Mouse (Mus musculus): ENCODE measurements around the gene Plxna2.

Gene Plxna2

DNA sequence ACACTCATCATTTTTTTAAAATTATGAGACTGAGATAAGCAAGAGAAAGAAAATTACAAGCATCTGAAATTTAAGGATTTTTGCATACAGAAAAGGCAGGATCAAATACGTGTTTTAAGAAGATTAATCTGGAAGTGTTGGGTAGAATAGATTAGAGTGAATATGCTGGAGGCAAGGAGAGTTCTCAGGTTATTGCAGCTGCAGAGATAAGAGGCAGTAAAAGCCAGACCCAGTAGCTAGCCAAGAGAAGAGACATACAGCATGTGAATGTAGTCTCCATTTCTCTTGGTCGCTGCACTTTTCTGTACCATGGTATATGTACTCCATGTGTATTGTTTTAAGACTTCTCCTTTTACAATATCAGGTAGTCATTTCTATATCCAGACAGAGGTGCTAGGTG is 88.5 kb downstream of the Plxna2 start:
- DNase-seq (ENCODE audit: low spot score): no peak

- DNase-seq (ENCODE audit: low spot score): no peak
These were observed 94.4 kb downstream of the Plxna2 start for GRCm38 (mm10) chr1:194712373-194712772.

GRCm38 (mm10) chr1:194714138-194715031 is 96.4 kb downstream of the Plxna2 start:
- DNase-seq (ENCODE audit: low spot score): no peak

GRCm38 (mm10) chr1:194717451-194717874 is 99.4 kb downstream of the Plxna2 start:
- no peak for DNase-seq (ENCODE audit: low spot score)

DNA sequence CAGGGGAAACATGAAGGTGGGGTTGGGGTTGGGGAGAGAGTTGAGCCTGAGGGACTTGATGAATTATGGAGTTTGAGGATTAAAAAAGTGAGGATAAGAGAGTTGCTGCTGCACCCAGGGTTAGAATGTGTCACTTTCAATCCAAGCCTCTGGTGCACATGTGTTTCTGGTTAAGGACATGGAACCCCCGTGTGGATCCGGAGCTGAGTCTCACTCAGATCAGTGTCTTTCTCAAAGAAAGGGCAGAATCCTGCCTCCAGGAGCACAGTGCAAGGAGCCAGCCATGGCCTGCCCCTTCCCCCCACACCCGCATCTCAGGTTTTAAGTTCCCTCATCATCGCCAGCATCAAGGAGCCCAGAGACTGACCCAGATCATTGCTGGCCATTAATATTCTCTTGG is 102.4 kb downstream of the Plxna2 start:
- DNase-seq (ENCODE audit: low spot score): no peak

GRCm38 (mm10) chr1:194721260-194721659 is 103.2 kb downstream of the Plxna2 start:
- DNase-seq (ENCODE audit: low spot score): no peak

DNA sequence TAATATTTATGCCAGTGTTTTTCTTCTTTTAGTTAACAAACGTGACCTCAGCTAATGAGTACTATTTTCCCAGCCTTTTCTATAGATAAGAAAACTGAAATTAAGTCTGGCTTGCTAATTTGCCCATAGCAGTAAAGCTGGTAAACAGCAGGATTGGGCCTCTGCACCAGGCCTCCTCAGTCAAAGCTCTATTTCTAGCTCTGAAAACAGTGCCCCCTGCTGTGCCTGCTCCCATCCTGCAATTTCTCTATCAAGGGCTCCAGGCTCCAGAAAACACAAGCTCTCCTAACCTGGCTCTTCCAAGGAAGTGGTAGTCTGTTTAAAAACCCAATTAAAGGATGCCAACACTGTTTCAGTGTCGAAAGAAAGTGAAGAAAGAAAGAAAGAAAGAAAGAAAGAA is 104.3 kb downstream of the Plxna2 start:
- DNase-seq (ENCODE audit: low spot score): peak; percentile 57

- DNase-seq (ENCODE audit: low spot score): no peak
These were observed 116.8 kb downstream of the Plxna2 start for GRCm38 (mm10) chr1:194734836-194735235.

DNA sequence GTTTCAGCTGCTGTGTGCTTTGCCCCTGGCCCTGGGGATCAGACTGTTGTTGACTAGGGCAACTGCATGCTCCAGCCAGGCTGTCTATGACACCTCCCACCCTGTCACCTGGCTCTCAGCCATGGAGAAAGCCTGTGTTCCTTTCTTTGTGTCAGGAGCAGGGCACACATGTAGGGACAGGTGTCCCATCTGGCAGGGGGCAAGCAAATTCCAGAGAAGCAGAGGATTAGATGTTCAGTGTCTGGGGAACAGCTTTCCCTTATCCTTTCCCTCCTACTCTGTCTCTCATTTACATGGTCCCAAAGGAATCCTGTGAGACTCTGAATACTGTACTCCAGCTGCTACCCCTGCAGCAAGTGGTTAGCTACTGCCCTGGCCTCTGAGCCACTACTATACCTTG is 121.9 kb downstream of the Plxna2 start:
- DNase-seq (ENCODE audit: low spot score): no peak

- DNase-seq (ENCODE audit: low spot score): peak; percentile 47
These were observed 124.9 kb downstream of the Plxna2 start for GRCm38 (mm10) chr1:194742901-194743422.

DNA sequence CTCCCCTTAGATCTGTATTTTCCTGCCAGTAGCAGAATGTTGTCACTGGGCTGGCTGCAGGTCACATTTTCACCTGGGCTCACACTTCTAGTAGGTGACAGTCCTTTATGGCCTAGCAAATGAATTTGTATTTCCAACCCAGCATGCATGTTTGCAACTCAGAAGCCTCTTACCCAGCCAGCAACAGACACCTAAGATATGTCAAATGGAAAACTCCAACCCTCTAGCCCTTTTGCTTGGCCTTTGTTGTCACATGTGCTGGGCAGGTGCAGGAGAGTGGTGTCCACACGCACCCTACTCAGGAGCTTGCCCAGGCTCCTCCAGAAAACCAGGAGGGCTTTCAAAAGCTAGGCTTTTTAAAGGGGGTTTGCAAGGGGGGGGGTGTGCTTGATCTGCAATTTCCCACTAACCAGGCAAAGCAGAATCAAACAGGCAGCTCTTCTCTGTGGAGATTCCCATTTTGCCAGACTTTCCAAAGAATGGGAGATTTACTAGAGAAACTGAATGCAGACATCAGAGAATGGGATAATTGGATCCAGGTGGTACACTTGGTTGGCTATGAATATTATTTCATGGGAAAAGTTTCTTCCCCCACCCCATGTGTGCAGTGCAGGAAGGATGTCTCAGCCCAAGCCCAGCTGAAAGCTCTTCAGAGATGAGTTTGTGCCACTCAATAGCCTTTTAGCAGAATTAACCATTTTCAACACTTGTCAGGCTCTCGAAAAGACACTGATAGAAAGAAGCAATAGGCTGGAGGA is 127.3 kb downstream of the Plxna2 start:
- no peak for DNase-seq (ENCODE audit: low spot score)

DNA sequence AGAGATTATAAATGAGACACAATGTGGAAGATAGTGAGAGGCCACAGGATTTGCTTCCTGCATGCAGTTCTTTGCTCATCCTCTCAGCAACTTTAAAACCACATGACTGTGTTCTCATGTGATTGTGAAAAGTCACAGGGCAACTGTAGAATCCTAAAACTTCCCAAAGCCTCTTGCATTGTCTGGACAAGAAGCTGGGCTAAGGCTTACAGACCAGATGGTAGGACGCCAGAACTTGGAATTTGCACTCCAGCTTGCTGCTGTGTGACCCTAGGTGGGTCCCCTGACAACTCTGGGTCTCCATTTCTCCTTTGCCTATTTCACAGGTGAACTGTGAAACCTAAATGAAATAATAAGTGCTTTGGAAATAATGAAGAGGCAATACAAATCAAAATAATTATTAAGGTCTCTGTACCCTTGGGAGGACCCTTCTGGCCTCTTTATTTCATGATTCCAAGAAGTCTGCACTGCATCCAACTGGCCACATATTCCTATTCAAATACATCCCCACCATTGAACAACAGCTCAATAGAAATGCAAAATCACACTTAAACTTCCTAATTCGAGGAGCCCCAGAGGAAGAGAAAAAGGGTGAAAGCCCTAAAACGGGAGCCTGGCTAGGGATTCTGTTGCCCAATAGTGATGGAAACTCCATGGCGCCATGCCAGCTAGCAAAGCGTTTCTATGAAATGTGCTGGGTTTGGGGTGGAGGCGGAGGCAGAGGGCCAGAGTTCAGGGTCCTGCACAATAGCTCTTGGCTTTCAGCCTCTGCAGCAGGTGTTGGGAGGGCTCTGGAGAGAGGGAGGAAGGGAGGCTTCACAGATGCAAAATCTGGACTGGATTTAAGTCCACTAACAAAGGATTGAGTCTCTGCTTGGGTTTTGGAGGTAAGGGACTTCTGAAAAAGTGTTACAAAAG is 128.6 kb downstream of the Plxna2 start:
- peak; percentile 30 for DNase-seq (ENCODE audit: low spot score)

- no peak for DNase-seq (ENCODE audit: low spot score)
These were observed 129.2 kb downstream of the Plxna2 start for GRCm38 (mm10) chr1:194747258-194747657.

GRCm38 (mm10) chr1:194753168-194753567 is 135.2 kb downstream of the Plxna2 start:
- peak; percentile 37 for DNase-seq (ENCODE audit: low spot score)

DNA sequence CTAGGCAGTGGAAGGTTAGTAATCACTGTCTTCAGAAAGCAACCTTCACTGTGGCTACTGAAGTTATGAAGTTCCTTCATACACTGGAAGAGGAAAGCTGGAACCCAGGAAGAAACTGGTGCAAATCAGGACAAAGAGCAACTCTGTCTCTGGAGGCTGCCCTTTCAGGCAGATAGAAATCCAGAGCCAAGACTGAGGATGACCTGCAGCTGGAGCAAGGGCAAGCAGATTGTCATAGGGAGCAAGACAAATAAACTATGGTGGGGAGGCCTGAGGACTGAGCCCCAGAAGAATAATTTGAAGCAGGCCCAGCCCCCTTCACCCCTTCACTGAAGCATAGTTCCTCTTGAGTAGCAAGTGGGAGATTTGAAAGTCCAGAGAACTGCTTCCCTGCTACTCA is 138.0 kb downstream of the Plxna2 start:
- no peak for DNase-seq (ENCODE audit: low spot score)

GRCm38 (mm10) chr1:194756409-194756808 is 138.4 kb downstream of the Plxna2 start:
- DNase-seq (ENCODE audit: low spot score): no peak

DNA sequence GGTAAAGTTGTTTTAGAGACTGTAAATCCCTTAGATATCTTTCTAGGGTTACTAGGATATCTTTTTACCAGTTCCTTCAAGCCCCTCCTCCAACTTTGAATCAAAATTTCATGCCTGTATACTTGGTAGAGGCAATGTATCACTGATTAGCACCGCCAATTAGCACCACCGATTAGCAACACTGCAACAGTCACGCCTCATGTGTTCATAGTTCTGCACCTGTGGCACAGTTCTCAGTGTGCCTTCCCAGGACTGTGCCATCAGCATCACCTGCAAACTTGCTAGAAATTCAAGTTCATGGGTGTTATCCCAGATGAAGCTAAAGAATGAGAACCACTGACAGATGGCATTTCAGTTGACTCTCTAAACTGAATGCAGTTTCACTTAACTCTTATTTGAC is 138.8 kb downstream of the Plxna2 start:
- no peak for DNase-seq (ENCODE audit: low spot score)

DNA sequence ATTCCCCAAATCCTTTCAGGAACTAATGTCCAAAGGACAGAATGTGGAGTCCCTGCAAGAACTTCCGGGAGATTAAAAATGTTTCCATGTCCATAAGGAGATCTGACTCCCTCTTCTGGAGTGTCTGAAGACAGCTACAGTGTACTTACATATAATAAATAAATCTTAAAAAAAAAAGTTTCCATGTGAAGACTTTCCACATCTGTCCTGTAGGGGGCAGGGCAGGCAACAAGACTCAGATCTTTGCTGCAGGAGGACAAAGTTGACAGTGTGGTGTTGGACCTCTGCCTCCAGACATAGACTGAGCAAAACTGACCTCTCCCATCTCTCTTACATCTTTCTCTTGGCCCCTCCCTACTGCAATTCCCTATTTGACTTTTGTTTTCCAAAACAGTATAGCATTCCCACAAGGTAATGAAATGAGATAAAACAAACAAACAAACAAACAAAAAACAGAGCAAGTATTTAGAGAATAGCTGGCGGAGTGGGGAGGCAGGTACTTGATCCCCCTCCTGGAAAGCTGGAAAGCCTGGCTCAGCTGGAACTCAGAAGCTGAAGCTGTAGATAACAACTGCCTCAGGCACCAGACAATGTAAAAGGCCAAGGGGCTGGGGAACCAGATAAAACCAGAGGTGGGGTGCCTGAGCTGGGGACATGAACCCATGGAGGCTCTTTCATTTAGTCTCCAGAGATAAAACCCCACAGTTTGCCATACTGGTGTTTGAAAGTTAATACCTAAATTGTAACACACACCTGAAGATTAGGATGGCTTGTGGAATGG is 143.6 kb downstream of the Plxna2 start:
- no peak for DNase-seq (ENCODE audit: low spot score)

- no peak for DNase-seq (ENCODE audit: low spot score)
These were observed 144.9 kb downstream of the Plxna2 start for GRCm38 (mm10) chr1:194762896-194763295.

DNA sequence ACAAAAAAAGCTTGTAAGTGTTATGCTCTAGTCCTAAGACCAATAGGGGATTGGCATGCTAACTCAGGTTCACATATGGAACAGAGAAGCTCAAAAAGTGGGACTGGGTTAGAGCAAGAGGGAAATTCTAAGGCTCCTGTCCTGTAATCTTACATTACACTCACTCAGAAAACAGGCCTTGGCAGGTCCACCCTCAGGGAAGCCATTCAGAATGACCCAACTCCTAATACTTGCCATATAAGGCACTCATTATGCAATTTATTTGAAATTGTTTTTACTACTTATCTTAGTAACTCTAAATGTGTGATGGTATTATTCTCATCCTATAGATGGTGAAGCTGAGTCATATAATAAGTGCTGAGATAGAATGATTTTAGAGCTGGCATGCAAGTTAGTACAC is 146.9 kb downstream of the Plxna2 start:
- DNase-seq (ENCODE audit: low spot score): no peak

GRCm38 (mm10) chr1:194768799-194769198 is 150.8 kb downstream of the Plxna2 start:
- DNase-seq (ENCODE audit: low spot score): no peak

All from left cerebral cortex, adult 11 months (tissue).